Mouse (Mus musculus) B cell, adult (primary cell): ENCODE data around the gene Fgfrl1. TPM values are rescaled to one million over a fixed set of nuclear protein-coding genes. Genes with fewer than 3 reads are reported as not detected.

Experiments used
- total RNA-seq: library from RNA; stranded (reverse); gene quantifications from 4 replicates; pipeline ENCODE4 v1.2.4, GENCODE M21; 2023; ENCODE audit not compliant: inconsistent age

The Fgfrl1 gene
- 6.1 to 7.3 TPM (median 6.8 TPM) in 4 replicates for total RNA-seq

DNA sequence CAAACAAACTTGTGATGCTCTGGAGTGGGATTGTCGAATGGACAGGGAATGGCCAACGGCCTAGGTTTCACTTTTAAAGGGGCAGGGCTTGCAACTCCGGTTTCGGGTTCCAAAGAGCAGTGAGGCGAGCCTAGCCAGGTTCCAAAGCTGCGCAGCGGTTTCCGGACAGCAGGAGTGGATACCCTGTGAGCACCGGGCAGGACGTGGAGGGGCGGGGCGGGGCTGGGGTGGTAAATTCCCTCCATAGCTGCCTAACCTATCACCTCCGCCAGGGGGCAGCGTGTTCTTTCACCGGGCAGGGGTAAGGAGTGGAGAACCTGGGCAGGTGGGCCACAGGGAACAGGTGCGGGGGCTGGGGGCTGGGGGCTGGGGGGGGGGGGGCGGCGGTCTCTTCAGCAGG, at the start of gene Fgfrl1:
Gene Fgfrl1, plus strand, starts transcription at position 112 of the 400 bp plus-strand sequence.

DNA sequence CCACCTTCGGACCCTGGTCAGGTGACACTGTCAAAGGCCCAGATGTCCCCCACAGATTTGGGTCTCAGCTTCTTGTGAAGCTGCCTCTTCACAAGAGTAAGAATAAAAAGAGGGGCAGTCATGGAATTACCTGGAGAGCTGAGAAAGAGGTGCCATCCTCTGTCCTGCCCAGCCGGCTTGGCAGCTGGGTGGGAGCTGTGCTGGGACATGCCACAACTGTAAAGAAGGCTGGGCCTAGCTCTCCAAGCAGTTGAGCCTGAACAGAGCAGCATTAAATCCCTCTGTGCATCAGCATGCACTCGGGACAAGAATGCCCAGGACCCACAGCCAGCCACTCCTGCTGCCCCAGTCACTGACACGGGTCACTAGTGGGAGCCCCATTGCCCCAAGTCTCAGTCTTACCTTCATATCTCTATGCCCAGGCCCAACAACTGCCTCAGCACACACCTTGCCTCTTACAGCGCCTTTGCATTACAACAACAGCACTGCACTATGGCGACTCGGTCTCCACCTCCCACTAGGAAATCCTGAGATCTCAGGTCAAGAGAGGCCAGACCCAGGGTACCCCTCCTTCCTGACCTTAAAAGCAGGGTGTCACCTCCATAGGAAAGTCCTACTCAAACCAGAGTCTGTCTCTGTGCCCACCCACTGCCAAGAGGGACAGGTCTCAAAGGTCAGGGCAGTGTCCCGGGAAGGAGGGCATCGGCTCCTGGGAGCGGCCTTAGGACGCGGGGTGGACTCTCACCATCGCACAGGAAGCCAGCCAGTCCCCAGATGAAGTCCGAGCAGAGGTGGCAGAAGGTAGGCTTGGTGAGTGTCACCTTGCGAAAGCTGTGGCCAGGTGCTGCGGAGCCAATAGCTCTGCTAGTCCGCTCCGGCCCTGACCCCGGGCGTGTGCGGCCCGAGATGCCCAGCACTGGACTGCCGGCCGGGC, 32.2 kb upstream of the Fgfrl1 start, which contains the start of gene Idua:
Gene Idua, plus strand, starts transcription at position 634 of the 934 bp plus-strand sequence.

DNA sequence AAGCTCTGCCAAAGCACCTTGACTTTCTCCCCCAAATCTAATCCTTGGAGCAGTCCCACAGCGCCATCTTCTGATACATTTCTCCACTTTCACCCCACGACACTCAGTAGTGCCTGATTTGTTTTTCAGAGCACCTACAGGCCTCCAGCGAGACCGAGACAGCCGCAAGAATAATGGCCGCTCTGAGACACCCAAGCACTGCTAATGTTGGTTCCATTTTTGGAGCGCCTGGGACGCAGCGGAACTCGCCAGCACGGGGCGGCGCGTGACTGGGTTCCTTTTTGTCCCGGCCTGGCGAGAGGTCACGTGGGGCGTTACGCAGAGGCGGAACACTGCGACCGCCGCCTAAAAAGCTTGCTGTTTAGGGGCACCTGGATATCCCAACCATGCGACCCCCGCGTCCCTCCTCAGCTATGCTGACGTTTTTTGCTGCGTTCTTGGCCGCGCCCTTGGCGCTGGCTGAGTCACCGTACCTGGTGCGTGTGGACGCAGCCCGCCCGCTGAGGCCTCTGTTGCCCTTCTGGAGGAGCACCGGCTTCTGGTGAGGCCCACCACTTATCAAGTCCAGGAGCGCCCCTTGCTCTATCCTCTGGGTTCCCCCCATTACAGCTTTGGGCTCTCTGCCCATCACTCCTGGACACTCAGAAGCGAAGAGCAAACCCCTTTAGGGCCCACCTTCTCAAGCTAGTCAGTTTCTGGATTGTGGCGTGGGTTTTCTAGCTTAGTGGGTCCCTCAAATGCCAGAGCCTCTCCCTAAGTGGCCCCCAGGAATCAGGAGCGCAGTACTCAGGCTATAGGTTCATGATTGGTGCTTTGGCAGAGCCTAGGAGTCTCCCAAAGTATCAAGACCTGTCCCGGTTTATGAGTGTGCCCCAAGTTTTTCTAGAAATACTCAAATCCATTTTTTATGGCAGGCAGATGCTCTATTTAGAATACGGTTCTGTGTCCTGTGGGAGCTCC, 22.9 kb upstream of the Fgfrl1 start, which contains the start of gene Dgkq:
Gene Dgkq, minus strand, starts transcription at position 696 of the 960 bp plus-strand sequence.

DNA sequence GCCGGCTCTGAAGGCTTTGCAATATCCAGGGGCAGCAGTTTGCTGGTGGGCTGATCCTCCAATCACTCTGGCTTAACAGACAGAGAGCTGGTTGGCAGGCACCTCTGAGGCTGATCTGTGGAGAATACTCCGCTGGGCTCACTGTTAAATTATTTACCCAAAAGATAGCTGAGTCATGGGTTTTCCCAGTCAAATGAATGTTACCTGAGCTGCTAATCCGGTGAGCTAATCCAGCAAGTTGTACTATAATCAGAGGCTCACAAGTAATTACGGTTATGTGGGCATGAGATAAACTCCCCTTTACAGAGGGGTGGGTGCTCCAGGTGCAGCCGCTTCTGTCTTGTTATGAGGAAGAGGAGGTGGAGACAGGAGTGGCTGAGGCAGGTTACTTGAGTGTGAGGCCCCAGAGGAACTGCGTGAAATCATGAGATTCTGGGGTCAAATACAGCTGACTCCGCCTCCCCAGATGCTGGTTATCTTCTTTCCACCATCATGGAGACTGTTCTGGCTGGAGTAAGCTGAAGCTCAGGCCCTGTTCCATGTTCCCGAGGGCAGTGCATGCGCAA, 16.8 kb upstream of the Fgfrl1 start, which contains the start of gene Slc26a1:
Gene Slc26a1, minus strand, starts transcription at position 319 of the 566 bp plus-strand sequence.

Other genes with a start within 250 kb of the Fgfrl1 start
- gene Mfsd7a, start 243.5 kb upstream of the Fgfrl1 start, total RNA-seq, result not detected in 4 replicates
- 18.4 to 31.3 TPM (median 23.8 TPM) in 4 replicates for gene Pcgf3, start 231.2 kb upstream of the Fgfrl1 start, total RNA-seq
- gene Cplx1, start 142.4 kb upstream of the Fgfrl1 start, total RNA-seq, result not detected in 4 replicates
- 144 to 160 TPM (median 152 TPM) in 4 replicates for gene Gak, start 62.6 kb upstream of the Fgfrl1 start, total RNA-seq
- 18.8 to 22.2 TPM (median 20.6 TPM) in 4 replicates for gene Tmem175, start 62.6 kb upstream of the Fgfrl1 start, total RNA-seq
- gene Idua, start 32.1 kb upstream of the Fgfrl1 start, total RNA-seq, result 40.2 to 45.7 TPM (median 41.7 TPM) in 4 replicates
- gene Dgkq, start 22.7 kb upstream of the Fgfrl1 start, total RNA-seq, result 37.3 to 42.3 TPM (median 39.7 TPM) in 4 replicates
- gene Slc26a1, start 16.8 kb upstream of the Fgfrl1 start, total RNA-seq, result not detected in 4 replicates
- gene Rnf212, start 82.6 kb downstream of the Fgfrl1 start, total RNA-seq, result not detected in 4 replicates
- gene Tmed11, start 103.0 kb downstream of the Fgfrl1 start, total RNA-seq, result not detected in 4 replicates
- not detected in 4 replicates for gene Vmn2r8, start 116.5 kb downstream of the Fgfrl1 start, total RNA-seq
- not detected in 4 replicates for gene Vmn2r9, start 160.2 kb downstream of the Fgfrl1 start, total RNA-seq